Mouse (Mus musculus): Measurements from ENCODE around the gene Slamf9.

The Slamf9 gene

DNA sequence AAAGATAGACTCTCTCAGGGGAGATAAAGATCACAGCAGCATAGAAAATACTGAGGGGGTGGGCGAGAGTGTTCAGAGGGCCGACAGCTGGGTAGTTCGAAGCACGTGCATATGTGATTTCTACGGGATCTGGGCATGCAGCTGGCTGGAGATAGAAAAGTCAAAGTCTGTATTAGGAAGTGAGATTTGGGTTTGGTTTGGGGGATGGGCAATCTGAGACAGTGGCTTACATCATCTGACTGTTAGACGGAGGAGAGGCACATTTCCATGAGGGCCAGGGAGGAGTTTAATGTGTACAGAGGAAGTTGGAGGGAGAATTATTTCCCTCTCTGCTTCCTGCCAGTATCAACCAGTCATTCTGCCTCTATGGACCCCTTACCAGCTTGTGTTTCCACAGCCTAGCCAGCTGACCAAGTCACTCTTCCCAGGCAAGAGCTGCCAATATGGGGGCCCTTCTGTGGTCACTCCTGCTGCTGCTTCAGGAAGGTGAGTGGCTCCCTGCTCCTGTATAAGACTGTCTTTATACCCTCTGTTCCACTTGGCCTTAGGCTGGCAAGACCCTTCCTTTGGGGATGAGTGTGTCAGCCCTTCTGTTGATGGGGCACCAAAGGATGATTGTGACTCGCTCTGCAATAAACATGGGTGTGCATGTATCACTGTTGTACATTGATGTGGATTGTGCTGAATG, at the start of gene Slamf9:
Gene Slamf9, plus strand, starts transcription at position 305 of the 688 bp plus-strand sequence.
- no peak for ATAC-seq (ENCODE audit: low TSS enrichment)

- no peak for ATAC-seq (ENCODE audit: low TSS enrichment)
Observed at GRCm38 (mm10) chr1:172426419-172426818, 48.7 kb upstream of the Slamf9 start.

GRCm38 (mm10) chr1:172427841-172428240, 47.3 kb upstream of the Slamf9 start:
- no peak for ATAC-seq (ENCODE audit: low TSS enrichment)

DNA sequence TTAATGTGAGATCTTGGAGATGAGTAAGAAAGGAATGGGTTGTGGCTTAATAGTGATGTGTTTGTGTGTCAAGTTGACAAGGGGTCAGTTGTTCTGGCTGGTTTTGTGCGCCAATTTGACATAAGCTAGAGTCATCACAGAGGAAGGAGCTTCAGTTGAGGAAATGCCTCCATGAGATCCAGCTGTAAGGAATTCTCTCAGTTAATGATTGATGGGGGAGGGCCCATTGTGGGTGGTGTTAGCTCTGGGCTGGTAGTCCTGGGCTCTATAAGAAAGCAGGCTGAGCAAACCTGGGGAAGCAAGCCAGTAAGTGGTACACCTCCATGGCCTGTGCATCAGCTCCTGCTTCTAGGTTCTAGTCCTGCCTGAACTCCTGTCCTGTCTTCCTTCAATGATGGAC, 46.5 kb upstream of the Slamf9 start:
- ATAC-seq (ENCODE audit: low TSS enrichment), result no peak

- no peak for ATAC-seq (ENCODE audit: low TSS enrichment)
Observed at GRCm38 (mm10) chr1:172430731-172431220, 44.4 kb upstream of the Slamf9 start.

DNA sequence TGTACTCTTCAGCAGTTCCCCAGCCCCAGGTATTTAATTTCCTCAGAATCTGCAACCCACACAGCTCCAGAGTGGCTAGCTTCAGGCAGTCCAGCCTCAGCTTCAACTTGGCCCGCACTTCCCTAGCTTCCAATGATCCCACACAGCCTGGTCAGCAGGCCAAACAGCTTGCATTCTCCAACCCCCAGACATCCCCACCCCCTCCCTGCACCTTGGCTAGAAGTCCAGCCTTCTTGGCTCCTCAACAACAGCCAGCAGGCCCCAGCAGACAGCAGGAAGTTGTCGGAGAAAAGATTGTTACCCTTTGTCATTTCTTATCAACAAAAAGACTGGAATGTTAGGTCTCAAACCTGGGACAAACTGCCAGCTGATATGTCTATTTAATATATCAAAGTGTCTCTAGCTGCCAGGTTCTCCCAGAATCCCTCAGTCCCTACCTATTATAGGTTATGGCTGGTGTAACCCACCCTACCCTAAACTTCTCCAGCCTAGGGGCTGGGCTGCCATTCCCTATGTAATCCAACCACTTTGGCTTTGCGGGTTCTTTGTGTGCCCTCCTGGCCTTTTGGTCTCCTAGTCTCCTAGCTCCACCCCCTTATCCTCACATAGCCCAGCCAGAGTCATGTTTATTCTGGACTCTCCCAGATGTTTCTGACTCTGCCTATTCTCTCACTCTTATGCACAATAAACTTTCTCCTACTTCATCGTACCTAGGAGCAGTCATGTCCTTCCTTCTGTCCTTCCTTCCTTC, 43.1 kb upstream of the Slamf9 start:
- no peak for ATAC-seq (ENCODE audit: low TSS enrichment)

DNA sequence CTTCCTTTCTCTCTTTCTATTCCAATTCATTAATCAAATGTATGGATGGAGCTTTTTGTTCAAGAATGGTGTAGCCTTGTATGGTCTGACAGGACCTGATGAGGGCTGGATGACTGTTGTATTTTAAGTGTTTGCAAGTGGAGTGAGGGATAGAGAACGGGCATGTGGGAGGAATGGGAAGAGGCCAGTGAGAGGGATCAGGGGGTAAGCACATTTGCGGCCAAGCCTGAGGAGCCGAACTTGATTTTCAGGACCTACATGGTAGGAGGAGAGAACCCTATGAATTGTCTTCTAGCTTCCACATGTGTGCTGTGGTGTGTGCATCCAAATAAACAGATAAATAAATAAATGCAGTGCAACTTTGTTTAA, 42.6 kb upstream of the Slamf9 start:
- no peak for ATAC-seq (ENCODE audit: low TSS enrichment)

DNA sequence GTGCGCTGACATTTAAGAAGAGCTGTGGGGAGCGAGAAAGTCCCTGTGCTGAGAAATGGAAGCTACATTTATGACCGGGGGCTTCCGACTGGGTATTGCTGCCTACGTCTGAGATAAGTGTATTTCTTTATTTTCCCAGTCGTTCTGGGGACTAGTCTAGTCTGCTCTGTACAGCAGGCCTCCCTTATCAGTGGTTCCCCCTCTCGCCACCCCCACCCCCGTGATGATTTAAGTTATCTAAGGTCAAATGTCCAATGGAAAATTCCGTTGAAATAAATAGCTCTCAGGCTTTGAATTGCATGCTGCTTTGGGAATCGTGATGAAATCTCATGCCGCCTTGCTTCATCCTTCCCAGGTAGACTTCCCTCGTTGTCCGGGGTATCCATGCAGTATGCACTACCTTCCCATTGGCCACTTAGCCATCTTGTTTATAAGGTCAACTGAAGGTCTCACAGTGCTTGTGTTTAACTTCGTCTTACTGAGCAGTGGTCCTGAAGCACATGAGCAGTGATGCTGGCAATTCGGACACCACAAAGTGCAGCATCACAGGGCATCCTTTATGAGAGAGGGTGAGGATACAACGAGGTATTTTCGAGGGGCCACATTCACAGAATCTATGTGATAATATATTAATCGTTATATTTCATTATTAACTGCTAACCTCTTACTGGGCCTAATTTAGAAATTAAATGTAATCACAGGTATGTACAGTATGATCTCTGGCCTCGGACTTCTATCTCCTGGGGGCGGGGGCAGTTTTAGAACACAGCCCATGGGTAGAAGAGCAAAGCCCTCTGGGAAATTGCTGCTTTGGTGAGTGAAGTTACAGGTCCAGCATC, 41.9 kb upstream of the Slamf9 start:
- ATAC-seq (ENCODE audit: low TSS enrichment), result no peak

DNA sequence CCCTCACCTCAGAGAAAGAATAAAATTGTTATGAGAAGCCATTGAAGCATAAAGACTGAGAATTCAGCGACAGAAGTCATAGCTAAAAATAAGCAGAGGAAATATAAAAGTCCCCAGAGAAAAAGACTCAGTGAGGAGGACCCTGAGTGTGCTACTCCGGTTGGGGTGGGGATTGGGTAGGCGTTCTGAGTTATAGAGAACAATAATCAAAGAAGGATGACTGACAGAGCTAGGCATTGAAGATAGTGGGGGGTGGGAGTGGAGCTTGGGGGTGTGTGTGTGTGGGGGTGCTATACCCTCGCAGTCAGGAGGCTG, 41.4 kb upstream of the Slamf9 start:
- ATAC-seq (ENCODE audit: low TSS enrichment), result no peak

- ATAC-seq (ENCODE audit: low TSS enrichment), result no peak
Observed at GRCm38 (mm10) chr1:172436785-172437184, 38.4 kb upstream of the Slamf9 start.

DNA sequence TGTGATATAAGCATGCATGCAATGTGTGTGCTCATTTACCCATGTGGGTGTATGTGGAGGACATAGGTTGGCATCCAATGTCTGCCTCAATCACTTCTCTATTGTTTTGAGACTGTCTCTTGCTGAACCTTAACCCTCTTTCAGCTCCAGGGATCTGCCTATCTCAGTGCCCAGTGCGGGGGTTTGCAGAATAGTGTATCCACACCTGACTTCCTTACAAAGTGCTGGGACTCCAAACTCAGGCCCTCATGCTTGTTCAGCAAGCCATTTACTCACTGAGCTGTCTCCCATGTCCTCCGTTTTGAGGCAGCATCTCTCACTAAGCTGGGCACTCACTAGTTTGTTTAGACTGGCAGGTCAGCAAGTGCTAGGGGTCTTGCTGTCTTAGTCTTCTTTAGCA, 36.5 kb upstream of the Slamf9 start:
- ATAC-seq (ENCODE audit: low TSS enrichment), result no peak

GRCm38 (mm10) chr1:172440521-172440920, 34.6 kb upstream of the Slamf9 start:
- no peak for ATAC-seq (ENCODE audit: low TSS enrichment)

GRCm38 (mm10) chr1:172441935-172442445, 33.2 kb upstream of the Slamf9 start:
- no peak for ATAC-seq (ENCODE audit: low TSS enrichment)

GRCm38 (mm10) chr1:172450226-172450625, 24.9 kb upstream of the Slamf9 start:
- ATAC-seq (ENCODE audit: low TSS enrichment), result peak; percentile 59; the same call in 1 of the 2 replicates

- ATAC-seq (ENCODE audit: low TSS enrichment), result no peak
Observed at GRCm38 (mm10) chr1:172450848-172451470, 24.2 kb upstream of the Slamf9 start.

DNA sequence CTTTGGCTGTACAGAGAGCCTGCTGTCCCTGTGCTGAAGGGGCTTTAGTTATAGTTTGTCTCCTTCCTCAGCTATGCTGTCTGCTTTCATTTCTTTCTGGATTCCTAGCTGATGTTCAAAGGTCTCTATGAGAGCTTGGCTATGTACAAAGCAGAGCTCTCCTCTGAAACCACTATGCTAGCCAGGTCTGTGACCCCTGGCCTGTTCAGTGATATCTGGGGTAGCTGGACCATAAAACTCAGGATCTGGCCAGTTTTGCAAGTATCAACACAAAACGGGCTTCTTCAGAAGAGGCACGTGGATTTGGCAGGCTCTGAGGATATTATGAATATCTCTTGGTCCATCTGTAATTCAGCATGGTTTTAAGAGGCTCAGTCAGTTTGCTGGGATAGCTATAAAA, 22.2 kb upstream of the Slamf9 start:
- ATAC-seq (ENCODE audit: low TSS enrichment), result no peak

DNA sequence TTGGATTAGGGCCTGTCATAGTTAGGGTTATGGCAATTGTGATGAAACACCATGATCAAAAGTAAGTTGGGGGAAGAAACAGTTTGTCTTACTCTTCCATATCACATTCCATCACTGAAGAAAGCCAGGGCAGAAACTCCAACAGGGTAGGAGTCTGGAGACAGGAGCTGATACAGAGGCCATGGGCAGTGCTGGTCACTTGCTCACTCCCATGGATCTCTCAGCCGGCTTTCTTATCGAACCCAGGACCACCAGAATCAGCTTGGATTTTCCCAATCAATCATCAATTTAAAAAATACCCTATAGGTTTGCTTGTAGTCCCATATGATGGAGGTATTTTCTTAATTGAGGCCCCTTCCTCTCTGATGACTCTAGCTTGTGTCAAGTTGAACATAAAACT, 21.3 kb upstream of the Slamf9 start:
- no peak for ATAC-seq (ENCODE audit: low TSS enrichment)

- no peak for ATAC-seq (ENCODE audit: low TSS enrichment)
Observed at GRCm38 (mm10) chr1:172455416-172455815, 19.7 kb upstream of the Slamf9 start.

- no peak for ATAC-seq (ENCODE audit: low TSS enrichment)
Observed at GRCm38 (mm10) chr1:172456001-172456677, 19.0 kb upstream of the Slamf9 start.

GRCm38 (mm10) chr1:172457196-172457595, 18.0 kb upstream of the Slamf9 start:
- ATAC-seq (ENCODE audit: low TSS enrichment), result no peak

- no peak for ATAC-seq (ENCODE audit: low TSS enrichment)
Observed at GRCm38 (mm10) chr1:172458041-172458440, 17.1 kb upstream of the Slamf9 start.

Measured in frontal cortex, adult (tissue).